Mouse (Mus musculus) lung, postnatal 0 days (tissue): ENCODE results near the gene Fam83d.

Experiments
- CTCF ChIP-seq: IDR thresholded peaks from 2 replicates; pipeline ENCODE4 v1.5.1; 2016; ENCODE audit warnings: antibody characterized with exemption, mild to moderate bottlenecking
- EP300 ChIP-seq: IDR thresholded peaks from 2 replicates; pipeline ENCODE4 v1.6.1; 2016; ENCODE audit warnings: antibody characterized with exemption, mild to moderate bottlenecking, control low read depth

GRCm38 (mm10) chr2:158735340-158735739 lies 32.6 kb upstream of the Fam83d start:
- no peak for TF ChIP-seq CTCF
- no peak for TF ChIP-seq EP300
